Mouse (Mus musculus): ENCODE measurements at regions not wholly inside any gene's neighbourhood (a gene's known extent, or its start where the extent isn't known, plus 50 kb on each side); places are given as distances from the start of the nearest gene placed in this dataset.

DNA sequence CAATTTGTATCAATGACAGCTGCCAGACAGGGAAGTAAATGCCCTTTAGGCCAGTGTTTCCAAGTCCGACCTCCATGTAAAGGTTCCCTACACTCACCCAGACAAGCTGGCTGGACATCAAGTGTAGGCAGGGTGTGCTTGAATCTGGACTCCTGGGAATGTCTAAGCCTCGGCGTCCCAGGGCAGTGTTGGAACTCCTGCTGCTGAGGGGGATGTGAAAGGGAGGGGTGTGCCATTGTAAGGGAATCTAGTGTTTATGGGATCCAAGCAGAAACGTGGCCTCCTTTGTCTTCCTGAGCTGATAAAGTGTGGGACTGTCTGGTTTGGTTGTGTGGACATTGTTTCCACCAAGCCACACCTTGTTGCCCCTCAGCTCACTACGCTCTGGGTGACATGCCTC lies 291.9 kb downstream of the Cxcl12 start:
- peaks cover 9% of the 10 kb centered on the region for H3K4me1 ChIP-seq (ENCODE audit: control insufficient read depth, insufficient read depth, insufficient read length, low read length)
- H3K4me3 ChIP-seq (ENCODE audit: insufficient read depth, low read depth, low read length) = no peak overlapping the region
- H3K27ac ChIP-seq (replicated peaks; ENCODE audit: low read depth, low read length) = no peak overlapping the region

DNA sequence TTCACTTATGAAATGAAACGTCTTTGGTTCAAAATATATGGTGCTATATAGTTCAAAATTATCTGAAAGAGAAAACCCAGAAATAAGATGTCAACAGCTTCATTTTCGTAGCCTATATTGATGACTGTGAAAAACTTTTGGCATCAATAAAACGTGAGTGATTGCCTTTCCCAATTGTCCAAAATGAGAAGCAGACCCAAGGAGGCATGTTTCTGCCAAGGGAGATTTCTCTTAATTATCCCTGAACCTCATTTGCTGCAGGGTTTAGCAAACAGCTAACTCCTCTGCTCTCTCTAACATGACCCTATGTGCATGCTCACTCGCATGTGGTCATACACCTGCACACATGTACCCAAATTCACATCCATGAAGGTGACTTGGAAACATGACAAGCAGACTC lies 296.8 kb downstream of the Cxcl12 start:
- Histone ChIP-seq H3K27ac (replicated peaks; ENCODE audit: low read depth, low read length) (no peak overlapping the region), H3K4me1 (ENCODE audit: control insufficient read depth, insufficient read depth, insufficient read length, low read length) (peaks cover 12% of the 10 kb centered on the region), H3K4me3 (ENCODE audit: insufficient read depth, low read depth, low read length) (no peak overlapping the region)

DNA sequence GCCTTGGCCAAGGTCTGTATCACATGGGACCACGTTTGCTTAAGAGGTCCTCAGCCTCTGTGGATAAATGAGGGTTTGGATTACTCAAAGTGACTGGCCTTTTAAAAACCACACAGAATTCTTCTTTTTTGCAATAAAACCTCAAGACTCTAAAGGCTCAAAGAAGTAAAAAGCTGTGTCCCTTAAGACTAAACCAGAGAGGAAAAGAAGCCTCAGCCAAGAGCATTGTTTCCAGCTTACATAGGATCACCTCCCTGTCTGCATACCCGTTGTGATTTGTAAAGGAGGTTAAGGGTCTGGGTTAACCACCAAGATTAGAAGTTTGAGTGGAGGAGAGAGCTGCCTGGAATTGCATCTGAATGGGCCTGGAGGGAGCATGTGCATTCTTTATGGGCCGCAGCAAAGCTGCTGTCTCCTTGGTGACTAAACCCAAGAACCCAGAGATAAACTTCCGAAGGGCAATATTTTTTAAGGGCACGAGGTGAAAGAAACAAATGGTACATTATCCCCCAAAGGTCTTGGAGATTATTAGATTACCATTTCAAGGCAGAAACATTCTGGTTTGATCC lies 297.4 kb downstream of the Cxcl12 start:
- no peak overlapping the region for H3K27ac ChIP-seq (replicated peaks; ENCODE audit: low read depth, low read length)
- no peak overlapping the region for H3K4me3 ChIP-seq (ENCODE audit: insufficient read depth, low read depth, low read length)
- peaks cover 8% of the 10 kb centered on the region; the same call in 1 of the 2 replicates for H3K4me1 ChIP-seq (ENCODE audit: control insufficient read depth, insufficient read depth, insufficient read length, low read length)

DNA sequence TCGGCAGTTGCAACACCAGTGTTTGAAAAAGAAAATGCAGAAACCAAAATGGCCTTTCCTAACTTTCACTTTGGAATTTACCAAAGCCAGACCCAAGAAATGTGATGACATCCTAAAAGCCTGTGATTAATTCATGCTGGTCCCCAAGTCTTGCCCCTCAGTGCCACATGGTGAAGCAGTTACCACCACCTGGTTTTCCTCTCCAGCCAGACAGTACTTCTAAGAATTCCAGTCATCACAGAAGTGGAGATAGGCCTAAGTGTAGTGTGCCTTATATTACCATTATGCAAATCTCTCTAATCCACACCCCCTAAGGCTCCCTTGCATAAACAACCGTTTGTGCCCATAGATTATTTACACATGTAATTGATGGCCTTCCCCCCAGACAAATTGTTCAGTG lies 311.0 kb downstream of the Cxcl12 start:
- Histone ChIP-seq H3K4me1 (ENCODE audit: control insufficient read depth, insufficient read depth, insufficient read length, low read length) (peaks cover 9% of the 10 kb centered on the region), H3K27ac (replicated peaks; ENCODE audit: low read depth, low read length) (no peak overlapping the region), H3K4me3 (ENCODE audit: insufficient read depth, low read depth, low read length) (no peak overlapping the region)

DNA sequence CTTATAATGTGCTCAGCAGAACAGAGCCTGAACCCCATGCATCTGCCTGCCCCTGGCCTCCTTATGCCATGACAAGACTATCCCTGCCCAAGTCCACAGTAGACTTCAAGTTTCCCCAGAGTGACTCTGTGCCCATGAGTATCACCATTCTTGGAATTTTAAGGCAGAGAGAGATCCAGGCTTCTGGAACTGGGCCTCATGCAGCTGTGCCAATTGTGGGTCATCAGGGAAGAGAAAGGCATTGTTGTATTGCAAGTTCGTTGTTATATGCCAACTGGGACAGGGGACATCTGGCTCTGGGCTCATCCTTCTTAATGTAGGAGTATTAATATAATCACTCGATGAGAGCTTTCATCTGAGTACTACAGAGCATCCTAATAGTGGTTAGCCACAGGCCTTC lies 312.1 kb downstream of the Cxcl12 start:
- peaks cover 9% of the 10 kb centered on the region for H3K4me1 ChIP-seq (ENCODE audit: control insufficient read depth, insufficient read depth, insufficient read length, low read length)
- no peak overlapping the region for H3K27ac ChIP-seq (replicated peaks; ENCODE audit: low read depth, low read length)
- H3K4me3 ChIP-seq (ENCODE audit: insufficient read depth, low read depth, low read length) = no peak overlapping the region

DNA sequence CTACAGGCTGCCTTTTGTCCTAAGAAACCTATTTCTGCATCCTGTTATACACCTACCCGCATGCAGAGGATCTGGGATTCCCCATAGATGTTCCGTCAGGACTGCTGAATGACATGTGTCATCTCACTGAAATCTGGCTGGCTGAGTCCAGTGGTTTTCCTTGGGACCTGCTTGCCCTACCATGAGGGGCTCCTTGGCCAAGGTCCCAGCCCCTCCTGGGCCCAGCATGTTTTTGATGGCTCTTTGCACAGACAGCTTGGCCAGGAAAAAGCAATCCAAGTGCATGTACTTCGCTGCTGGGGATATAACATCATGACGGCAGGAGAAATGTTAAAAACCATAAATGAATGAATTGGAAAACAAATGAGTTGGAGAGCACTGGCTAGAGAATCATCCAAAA lies 320.8 kb downstream of the Cxcl12 start:
- Histone ChIP-seq H3K27ac (replicated peaks; ENCODE audit: low read depth, low read length) (no peak overlapping the region), H3K4me1 (ENCODE audit: control insufficient read depth, insufficient read depth, insufficient read length, low read length) (peaks cover 16% of the 10 kb centered on the region; the same call in 1 of the 2 replicates)

DNA sequence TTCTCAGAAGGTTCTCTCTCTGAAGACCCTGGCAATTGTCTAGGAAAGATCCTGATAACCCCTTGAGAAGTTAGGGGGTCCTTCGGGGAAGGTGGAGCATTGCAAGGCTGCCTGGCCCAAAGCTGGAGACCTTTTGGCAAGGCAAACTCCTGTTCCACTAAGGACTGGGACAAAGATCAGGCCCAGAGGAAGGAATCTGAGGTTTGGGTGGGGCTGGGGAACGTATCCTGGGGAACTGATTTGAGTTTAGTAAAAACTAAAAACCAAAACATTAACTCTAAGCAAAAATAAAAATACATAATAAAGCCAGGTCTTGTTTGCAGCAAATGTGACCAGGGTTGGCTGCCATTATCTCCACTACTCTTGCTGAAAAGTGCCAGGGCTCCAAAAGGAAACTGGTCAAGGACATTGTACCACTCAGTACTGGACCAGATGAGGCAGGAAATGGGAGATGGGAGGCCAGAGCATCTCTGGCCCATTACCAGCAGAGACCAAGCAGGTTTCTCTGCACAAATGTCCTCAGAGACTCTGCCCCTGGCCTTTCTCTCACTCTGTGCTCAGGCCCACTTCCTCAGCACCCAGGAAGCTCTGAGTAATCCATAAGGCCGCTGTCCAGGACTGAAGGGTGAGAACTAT lies 321.5 kb downstream of the Cxcl12 start:
- Histone ChIP-seq H3K4me1 (ENCODE audit: control insufficient read depth, insufficient read depth, insufficient read length, low read length) (peaks cover 16% of the 10 kb centered on the region; the same call in 1 of the 2 replicates), H3K27ac (replicated peaks; ENCODE audit: low read depth, low read length) (peak overlapping the region; percentile 76), H3K4me3 (ENCODE audit: insufficient read depth, low read depth, low read length) (no peak overlapping the region)

More for the DNA sequence above, 320.8 kb downstream of the Cxcl12 start:
- no peak overlapping the region for H3K4me3 ChIP-seq (ENCODE audit: insufficient read depth, low read depth, low read length)

DNA sequence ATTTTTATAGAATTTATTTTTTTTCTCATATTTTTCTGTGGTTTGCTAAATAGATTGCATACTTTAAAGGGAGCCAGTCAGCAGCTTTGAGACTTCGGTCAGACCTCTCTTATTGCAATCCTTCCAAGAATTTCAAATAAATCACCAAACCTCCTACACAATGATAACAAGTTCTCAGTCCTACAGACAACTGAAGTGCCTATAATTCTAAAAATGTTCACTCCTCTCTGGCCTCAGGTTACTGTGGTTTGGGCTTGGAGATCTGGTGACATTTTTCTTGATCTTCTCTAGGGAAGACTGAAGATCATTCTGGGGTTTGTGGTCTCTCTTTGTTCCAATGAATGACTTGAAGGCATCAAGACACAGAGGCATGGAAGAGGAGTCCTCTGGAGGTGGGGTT lies 326.6 kb downstream of the Cxcl12 start:
- Histone ChIP-seq H3K27ac (replicated peaks; ENCODE audit: low read depth, low read length) (no peak overlapping the region), H3K4me1 (ENCODE audit: control insufficient read depth, insufficient read depth, insufficient read length, low read length) (peaks cover 8% of the 10 kb centered on the region; the same call in 1 of the 2 replicates), H3K4me3 (ENCODE audit: insufficient read depth, low read depth, low read length) (no peak overlapping the region)

DNA sequence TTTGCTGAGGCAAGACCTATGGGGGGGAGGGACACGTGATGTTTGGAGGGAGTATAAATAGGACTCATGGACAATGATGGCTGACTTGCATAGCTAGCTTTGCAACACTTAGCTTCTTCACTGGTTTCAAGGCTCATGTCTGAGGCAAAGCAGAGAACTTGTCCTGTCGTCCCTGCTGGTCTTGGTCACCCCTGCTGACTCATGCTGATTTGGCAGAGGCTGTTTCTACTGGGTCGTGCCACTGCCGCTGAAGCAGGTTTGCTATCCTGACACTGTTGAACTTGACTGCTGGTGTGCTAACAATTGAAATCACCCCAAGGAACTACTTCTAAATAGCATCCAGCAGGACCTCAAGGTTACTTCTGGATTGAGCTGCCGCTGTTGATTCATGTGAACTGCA lies 329.0 kb downstream of the Cxcl12 start:
- H3K4me1 ChIP-seq (ENCODE audit: control insufficient read depth, insufficient read depth, insufficient read length, low read length) = no peaks in the 10 kb centered on the region
- H3K4me3 ChIP-seq (ENCODE audit: insufficient read depth, low read depth, low read length) = no peak overlapping the region
- no peak overlapping the region for H3K27ac ChIP-seq (replicated peaks; ENCODE audit: low read depth, low read length)

DNA sequence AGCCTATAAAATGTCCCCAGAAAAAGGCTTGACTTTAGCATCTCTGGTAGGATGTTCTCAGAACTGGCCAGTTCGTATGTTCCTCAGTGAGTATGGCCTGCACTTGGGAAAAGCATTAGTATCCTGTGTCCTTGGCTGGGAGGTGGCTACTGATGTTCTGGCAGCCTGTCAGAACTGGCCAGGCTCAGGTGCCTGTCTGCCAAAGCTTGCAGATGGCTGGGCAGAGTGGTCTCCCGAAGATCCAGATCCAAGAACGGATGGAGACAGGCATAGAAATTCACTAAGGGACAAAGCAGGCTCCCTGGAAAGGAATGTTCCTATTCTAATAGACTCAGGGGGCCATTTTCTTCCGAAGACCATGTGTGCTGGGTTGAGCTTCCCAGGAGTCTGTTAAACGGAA lies 329.6 kb downstream of the Cxcl12 start:
- no peak overlapping the region for H3K27ac ChIP-seq (replicated peaks; ENCODE audit: low read depth, low read length)
- no peak overlapping the region for H3K4me3 ChIP-seq (ENCODE audit: insufficient read depth, low read depth, low read length)
- no peaks in the 10 kb centered on the region for H3K4me1 ChIP-seq (ENCODE audit: control insufficient read depth, insufficient read depth, insufficient read length, low read length)

DNA sequence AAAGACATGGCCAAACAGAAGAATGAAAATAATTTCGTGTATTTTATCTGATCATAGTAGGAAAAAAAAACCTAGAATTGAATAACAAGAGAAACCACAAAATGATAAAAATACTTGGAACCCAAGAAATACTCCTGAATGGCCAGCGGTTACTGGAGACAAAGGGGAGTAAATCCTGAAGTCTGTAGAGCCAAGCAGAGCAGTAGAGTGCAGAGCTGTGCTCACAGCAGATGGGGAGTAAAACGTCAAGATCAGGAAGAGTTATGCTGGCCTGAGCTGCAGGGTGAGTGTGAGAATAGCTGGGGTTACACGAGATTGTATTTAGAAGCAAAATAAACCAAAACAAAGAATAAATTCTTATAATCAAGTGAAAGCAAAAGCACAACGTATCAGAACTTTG lies 334.0 kb downstream of the Cxcl12 start:
- Histone ChIP-seq H3K4me3 (ENCODE audit: insufficient read depth, low read depth, low read length) (no peak overlapping the region), H3K27ac (replicated peaks; ENCODE audit: low read depth, low read length) (no peak overlapping the region), H3K4me1 (ENCODE audit: control insufficient read depth, insufficient read depth, insufficient read length, low read length) (peaks cover 13% of the 10 kb centered on the region)

DNA sequence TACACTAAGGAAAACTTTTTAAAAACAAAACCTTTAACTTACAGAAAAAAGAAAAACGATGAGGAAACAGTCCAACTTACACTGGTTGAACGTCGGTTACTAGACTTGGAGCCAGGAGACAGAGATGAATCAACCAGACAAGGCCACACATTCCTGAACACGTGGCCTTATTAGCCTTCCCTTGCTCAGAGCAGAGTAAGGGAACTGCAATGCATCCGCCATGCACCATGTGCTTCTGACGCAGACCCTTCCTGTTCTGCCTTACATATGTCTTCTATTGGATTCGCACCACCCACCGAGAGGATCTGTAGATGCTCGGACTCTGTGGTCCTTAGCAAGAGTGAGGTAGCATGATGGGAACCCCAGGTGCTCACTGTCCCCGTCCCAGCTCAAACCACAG lies 336.2 kb upstream of the Zfp637 start:
- no peak overlapping the region for H3K27ac ChIP-seq (replicated peaks; ENCODE audit: low read depth, low read length)
- H3K4me1 ChIP-seq (ENCODE audit: control insufficient read depth, insufficient read depth, insufficient read length, low read length) = peaks cover 13% of the 10 kb centered on the region
- H3K4me3 ChIP-seq (ENCODE audit: insufficient read depth, low read depth, low read length) = no peak overlapping the region

DNA sequence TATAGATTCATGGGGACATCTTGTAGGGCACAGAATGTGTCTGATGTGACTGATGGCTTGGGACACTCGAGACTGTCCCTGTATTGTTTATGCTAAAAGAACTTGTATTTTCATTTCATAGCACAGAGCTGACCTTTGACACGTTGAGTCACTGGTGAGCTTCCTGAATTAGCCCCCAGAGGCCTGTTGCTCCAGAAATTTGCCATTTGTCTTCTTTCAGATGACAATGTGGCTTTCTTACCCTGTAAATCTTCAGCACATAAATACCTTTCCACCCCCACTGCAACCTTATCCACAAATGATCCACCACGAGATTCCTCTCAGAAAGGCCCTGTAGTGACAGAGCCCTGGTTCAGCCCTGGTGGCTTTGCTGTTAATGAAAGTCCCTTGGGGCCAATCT lies 335.5 kb upstream of the Zfp637 start:
- H3K27ac ChIP-seq (replicated peaks; ENCODE audit: low read depth, low read length) = no peak overlapping the region
- no peak overlapping the region for H3K4me3 ChIP-seq (ENCODE audit: insufficient read depth, low read depth, low read length)
- peaks cover 13% of the 10 kb centered on the region for H3K4me1 ChIP-seq (ENCODE audit: control insufficient read depth, insufficient read depth, insufficient read length, low read length)

DNA sequence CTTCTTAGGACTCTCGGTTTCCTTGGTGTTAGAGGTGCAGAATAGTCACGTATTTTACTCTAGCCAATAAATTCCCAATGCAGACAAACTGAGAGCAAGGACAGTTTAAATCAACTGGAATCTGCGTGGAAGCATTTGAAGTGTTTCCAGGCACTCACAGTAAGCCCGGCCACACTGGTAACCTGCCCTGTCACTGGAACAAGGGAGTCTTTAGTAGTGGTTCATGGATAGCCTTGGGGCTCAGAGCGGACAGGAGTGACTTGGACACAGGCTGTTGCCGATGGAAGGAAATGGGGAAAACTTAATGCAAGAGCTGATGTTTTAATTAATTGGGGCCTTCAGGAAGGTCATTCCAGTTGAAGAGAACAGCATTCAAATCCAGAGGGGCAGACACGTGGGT lies 334.4 kb upstream of the Zfp637 start:
- Histone ChIP-seq H3K27ac (replicated peaks; ENCODE audit: low read depth, low read length) (no peak overlapping the region), H3K4me3 (ENCODE audit: insufficient read depth, low read depth, low read length) (no peak overlapping the region), H3K4me1 (ENCODE audit: control insufficient read depth, insufficient read depth, insufficient read length, low read length) (peaks cover 13% of the 10 kb centered on the region)

DNA sequence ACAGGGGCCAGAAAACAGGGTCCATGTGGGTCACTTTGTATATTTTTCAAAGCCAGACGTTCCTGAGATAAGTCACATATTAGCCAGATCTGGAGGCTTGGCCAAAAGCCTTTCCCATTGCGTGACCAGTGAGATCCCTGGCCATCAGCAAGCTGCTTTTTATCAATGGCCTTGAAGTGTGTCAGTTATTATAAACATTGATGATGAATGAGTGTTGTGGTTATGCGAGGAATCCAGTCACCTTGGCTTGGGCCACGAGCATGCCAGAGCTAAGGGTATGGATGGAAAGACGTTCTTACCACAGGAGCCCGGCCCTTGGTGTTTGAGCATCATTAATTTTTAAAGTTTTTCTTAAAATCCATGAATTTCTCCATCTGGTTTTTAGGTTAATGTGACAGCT lies 332.1 kb upstream of the Zfp637 start:
- H3K4me3 ChIP-seq (ENCODE audit: insufficient read depth, low read depth, low read length) = no peak overlapping the region
- no peak overlapping the region for H3K27ac ChIP-seq (replicated peaks; ENCODE audit: low read depth, low read length)
- peaks cover 13% of the 10 kb centered on the region for H3K4me1 ChIP-seq (ENCODE audit: control insufficient read depth, insufficient read depth, insufficient read length, low read length)

DNA sequence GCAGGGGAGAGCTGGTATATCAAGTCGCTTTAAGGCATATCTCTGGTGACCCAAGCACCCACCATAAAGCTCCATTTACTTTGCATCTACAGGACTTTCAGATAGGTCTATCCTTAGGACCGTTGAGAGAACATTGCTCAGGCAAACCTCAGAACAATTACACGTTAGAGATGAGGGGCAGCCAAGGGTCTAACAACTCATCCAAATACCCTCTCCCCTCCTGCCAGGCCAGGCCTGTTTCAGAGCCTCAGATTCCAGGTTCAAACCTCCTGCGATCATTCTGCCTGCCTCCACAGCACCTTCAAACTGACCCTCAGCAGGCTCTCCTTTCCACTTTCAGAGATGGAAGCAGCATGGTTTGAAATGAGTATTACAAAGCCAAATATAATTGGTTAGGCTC lies 331.0 kb upstream of the Zfp637 start:
- Histone ChIP-seq H3K27ac (replicated peaks; ENCODE audit: low read depth, low read length) (no peak overlapping the region), H3K4me1 (ENCODE audit: control insufficient read depth, insufficient read depth, insufficient read length, low read length) (peaks cover 9% of the 10 kb centered on the region)

More for the DNA sequence above, 331.0 kb upstream of the Zfp637 start:
- no peak overlapping the region for H3K4me3 ChIP-seq (ENCODE audit: insufficient read depth, low read depth, low read length)

Measured in brown adipose tissue, adult 24 weeks (tissue).